Mouse (Mus musculus): ENCODE data around the gene Fam19a4. TPM values are rescaled to one million over a fixed set of nuclear protein-coding genes. Genes with fewer than 3 reads are reported as not detected.

Fam19a4 gene
- under 1 TPM; 0.73 to 0.85 TPM for total RNA-seq (2021)

- no peak for DNase-seq (ENCODE audit: low spot score in 2 of 2)
- intact Hi-C loops (cut with DNase I): no loop called here
Measured at GRCm38 (mm10) chr6:97060074-97060681, at the start of gene Fam19a4. Gene Fam19a4, minus strand, starts transcription at chr6:97060413.

GRCm38 (mm10) chr6:97106777-97107176 lies 46.6 kb upstream of the Fam19a4 start:
- DNase-seq (ENCODE audit: low spot score in 2 of 2): peak; percentile 64 to 69
- intact Hi-C loops (cut with DNase I): loop anchor here (1.0 to 5.0 kb wide), 2 partner anchors 79 to 99 kb away; no protein-coding TSS in a partner anchor

- intact Hi-C loops (cut with DNase I): loop anchor here (1.0 to 5.0 kb wide), 2 partner anchors 79 to 99 kb away; no protein-coding TSS in a partner anchor
- no peak for DNase-seq (ENCODE audit: low spot score in 2 of 2)
Measured at GRCm38 (mm10) chr6:97106106-97106505, 45.9 kb upstream of the Fam19a4 start.

GRCm38 (mm10) chr6:97104264-97104852 lies 44.1 kb upstream of the Fam19a4 start:
- intact Hi-C loops (cut with DNase I): no loop called here
- peak in 1 of 2 experiments; percentile 16 for DNase-seq (ENCODE audit: low spot score in 2 of 2)

GRCm38 (mm10) chr6:97101958-97102702 lies 41.9 kb upstream of the Fam19a4 start:
- DNase-seq (ENCODE audit: low spot score in 2 of 2): no peak
- intact Hi-C loops (cut with DNase I): no loop called here

GRCm38 (mm10) chr6:97101190-97101957 lies 41.2 kb upstream of the Fam19a4 start:
- DNase-seq (ENCODE audit: low spot score in 2 of 2): no peak
- intact Hi-C loops (cut with DNase I): no loop called here

GRCm38 (mm10) chr6:97082336-97082735 lies 22.1 kb upstream of the Fam19a4 start:
- no peak for DNase-seq (ENCODE audit: low spot score in 2 of 2)
- intact Hi-C loops (cut with DNase I): no loop called here

- intact Hi-C loops (cut with DNase I): no loop called here
- DNase-seq (ENCODE audit: low spot score in 2 of 2): no peak
Measured at GRCm38 (mm10) chr6:97080016-97080415, 19.8 kb upstream of the Fam19a4 start.

- intact Hi-C loops (cut with DNase I): no loop called here
- DNase-seq (ENCODE audit: low spot score in 2 of 2): no peak
Measured at GRCm38 (mm10) chr6:97059599-97059998, 614 bp downstream of the Fam19a4 start.

- intact Hi-C loops (cut with DNase I): no loop called here
- no peak for DNase-seq (ENCODE audit: low spot score in 2 of 2)
Measured at GRCm38 (mm10) chr6:97052196-97052770, 7.9 kb downstream of the Fam19a4 start.

GRCm38 (mm10) chr6:97048403-97048802 lies 11.8 kb downstream of the Fam19a4 start:
- DNase-seq (ENCODE audit: low spot score in 2 of 2): no peak

GRCm38 (mm10) chr6:97046541-97046940 lies 13.7 kb downstream of the Fam19a4 start:
- no peak for DNase-seq (ENCODE audit: low spot score in 2 of 2)
- intact Hi-C loops (cut with DNase I): no loop called here

More at GRCm38 (mm10) chr6:97048403-97048802, 11.8 kb downstream of the Fam19a4 start:
- intact Hi-C loops (cut with DNase I): no loop called here

GRCm38 (mm10) chr6:97027110-97027677 lies 33.0 kb downstream of the Fam19a4 start:
- intact Hi-C loops (cut with DNase I): loop anchor here (5.0 kb wide), 3 partner anchors 80 to 1975 kb away; no protein-coding TSS in a partner anchor
- peak; percentile 3 to 36 for DNase-seq (ENCODE audit: low spot score in 2 of 2)

GRCm38 (mm10) chr6:97019323-97019722 lies 40.9 kb downstream of the Fam19a4 start:
- no peak for DNase-seq (ENCODE audit: low spot score in 2 of 2)
- intact Hi-C loops (cut with DNase I): loop anchor here (5.0 kb wide), 1 partner anchor 1917 kb away; no protein-coding TSS in a partner anchor

- DNase-seq (ENCODE audit: low spot score in 2 of 2): no peak
- intact Hi-C loops (cut with DNase I): loop anchor here (5.0 kb wide), 1 partner anchor 1914 kb away; no protein-coding TSS in a partner anchor
Measured at GRCm38 (mm10) chr6:97016711-97017110, 43.5 kb downstream of the Fam19a4 start.

- DNase-seq (ENCODE audit: low spot score in 2 of 2): no peak
- intact Hi-C loops (cut with DNase I): loop anchor here (5.0 kb wide), 1 partner anchor 1914 kb away; no protein-coding TSS in a partner anchor
Measured at GRCm38 (mm10) chr6:97016018-97016417, 44.2 kb downstream of the Fam19a4 start.

GRCm38 (mm10) chr6:97006513-97007094 lies 53.6 kb downstream of the Fam19a4 start:
- DNase-seq (ENCODE audit: low spot score in 2 of 2): peak; percentile 65 to 66
- intact Hi-C loops (cut with DNase I): loop anchor here (1.0 to 5.0 kb wide), 7 partner anchors 100 to 1949 kb away; no protein-coding TSS in a partner anchor

- intact Hi-C loops (cut with DNase I): loop anchor here (5.0 kb wide), 4 partner anchors 573 to 1948 kb away; no protein-coding TSS in a partner anchor
- DNase-seq (ENCODE audit: low spot score in 2 of 2): peak; percentile 36 to 48
Measured at GRCm38 (mm10) chr6:97005038-97005437, 55.2 kb downstream of the Fam19a4 start.

Data from left cerebral cortex, postnatal 25 days (tissue).